Mouse (Mus musculus) embryo, embryonic 10 days (tissue): ENCODE results near the gene Rnaseh1.

ENCODE experiments used
- DNase-seq: peaks from one replicate; pipeline ENCODE4 v3.0.0-alpha.2; 2015; ENCODE audit warnings: low spot score

Gene Rnaseh1

DNA sequence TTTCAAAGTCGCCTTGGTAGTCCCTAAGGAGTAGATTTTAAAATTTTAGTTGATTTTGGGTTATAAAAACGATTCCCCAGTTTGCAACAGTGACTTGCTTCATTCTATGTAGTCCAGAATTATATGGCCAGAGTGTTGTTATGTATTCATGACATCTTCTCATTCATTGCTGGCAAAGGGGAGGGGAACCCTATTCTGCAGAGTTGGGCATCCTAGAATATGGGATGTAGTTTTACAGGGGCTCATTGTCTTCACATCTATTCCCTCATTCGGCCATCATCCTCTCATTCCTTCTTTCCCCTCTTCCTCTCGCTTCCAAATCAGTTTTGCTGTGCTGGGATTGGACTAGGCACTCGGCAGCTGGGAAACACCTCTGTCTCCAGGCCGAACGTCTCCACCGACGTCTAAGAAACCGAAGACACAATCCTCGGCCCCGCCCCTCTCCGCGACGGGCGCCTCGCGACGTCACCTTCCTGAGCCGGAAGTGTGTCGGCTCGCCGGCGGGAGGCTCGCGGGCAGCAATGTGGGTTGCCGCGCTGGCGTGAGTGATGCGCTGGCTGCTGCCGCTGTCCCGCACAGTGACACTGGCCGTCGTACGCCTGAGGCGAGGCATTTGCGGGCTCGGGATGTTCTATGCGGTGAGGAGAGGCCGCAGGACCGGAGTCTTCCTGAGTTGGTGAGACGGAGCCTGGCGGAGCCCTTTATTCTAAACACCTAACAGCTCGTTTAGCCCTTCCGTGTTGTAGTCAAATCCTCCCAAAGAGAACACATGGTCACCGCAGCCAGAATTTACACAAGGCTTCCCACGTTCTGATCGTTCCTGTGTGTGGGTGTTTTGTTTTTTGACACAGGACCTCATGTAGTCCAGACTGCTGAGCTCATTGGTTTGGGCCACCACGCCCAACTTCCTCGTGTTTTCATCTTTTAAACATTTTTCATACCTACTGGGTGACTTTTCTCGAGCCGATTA is at the start of gene Rnaseh1:
TSS of gene Rnaseh1 (plus strand) at position 462 of the 970 bp plus-strand sequence.
- DNase-seq: peak; percentile 95

- DNase-seq: no peak
Observed at GRCm38 (mm10) chr12:28602259-28602658, 47.1 kb upstream of the Rnaseh1 start.

- DNase-seq: no peak
Observed at GRCm38 (mm10) chr12:28603494-28603893, 45.9 kb upstream of the Rnaseh1 start.

DNA sequence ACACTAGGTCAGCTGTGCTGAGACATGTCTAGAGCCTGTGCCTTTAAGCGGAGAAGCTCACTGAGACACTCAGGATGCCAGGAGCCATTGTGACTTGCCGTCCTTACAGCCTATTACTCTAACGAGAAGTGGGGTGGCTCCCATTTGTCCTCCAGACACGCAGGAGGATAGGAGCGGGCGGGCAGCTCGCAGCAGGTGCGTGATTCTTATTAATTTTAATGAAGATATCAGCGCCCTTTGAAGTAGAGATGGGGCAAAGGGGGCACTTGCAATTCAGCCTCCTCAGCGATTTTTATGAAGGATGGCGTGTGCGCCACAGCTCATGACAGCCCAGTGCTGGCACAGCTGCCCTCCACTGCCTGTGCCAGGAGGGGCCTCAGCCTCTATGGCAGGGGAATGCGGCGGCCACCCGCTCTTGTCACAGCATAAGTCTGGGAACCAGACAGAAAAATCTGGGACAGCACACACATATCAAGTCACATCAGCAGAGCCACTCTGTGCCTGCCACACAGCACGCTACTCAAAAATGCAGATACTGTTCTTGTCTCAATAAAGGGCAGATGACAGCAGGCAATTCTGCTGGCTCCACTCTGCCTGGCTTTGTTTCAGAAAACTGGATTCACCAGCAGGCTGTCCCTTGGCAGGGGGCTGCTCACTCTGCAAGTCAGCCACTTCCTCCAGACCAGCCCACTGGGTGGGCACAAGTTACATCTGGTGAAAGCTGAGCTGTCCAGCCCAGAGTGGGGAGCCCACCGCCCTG is 41.7 kb upstream of the Rnaseh1 start:
- DNase-seq: no peak

DNA sequence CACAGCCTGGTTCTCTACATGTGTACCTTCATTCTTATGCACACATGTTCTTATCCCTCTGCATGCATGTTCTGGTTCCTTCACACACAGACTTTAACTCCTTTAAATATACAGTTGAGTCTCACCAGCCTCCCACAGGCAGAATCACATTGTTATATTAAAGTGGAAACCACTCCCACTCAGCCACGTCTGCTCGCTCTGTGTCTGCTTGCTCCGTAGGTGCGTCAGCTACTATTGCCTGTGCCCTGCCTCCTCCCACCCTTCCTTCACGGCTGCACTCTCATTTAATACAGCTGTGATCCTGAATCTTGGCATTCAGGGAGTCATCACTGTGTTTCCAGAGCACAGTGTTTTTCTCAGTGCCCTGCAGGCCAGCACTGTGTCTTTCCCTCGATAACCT is 37.0 kb upstream of the Rnaseh1 start:
- no peak for DNase-seq

DNA sequence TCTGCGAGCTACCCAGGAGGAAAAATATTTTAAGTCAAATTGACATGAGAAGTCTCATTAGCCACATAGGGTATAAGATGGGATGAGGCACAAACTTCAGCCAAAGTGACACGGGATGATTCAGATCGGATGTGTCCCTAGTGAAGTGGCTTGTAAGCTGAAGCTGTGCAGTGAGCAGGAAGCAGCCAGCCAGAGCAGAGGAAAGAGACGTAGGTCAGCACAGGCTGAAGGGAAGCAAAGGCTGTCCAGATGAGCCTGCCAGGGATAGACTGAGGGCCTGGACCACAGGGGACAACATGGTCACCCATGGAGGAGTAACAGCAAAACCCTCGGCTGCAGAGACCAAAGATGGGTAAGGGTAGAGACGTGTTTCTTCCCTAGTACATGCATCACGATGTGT is 35.0 kb upstream of the Rnaseh1 start:
- no peak for DNase-seq

- no peak for DNase-seq
Observed at GRCm38 (mm10) chr12:28617297-28617696, 32.1 kb upstream of the Rnaseh1 start.

DNA sequence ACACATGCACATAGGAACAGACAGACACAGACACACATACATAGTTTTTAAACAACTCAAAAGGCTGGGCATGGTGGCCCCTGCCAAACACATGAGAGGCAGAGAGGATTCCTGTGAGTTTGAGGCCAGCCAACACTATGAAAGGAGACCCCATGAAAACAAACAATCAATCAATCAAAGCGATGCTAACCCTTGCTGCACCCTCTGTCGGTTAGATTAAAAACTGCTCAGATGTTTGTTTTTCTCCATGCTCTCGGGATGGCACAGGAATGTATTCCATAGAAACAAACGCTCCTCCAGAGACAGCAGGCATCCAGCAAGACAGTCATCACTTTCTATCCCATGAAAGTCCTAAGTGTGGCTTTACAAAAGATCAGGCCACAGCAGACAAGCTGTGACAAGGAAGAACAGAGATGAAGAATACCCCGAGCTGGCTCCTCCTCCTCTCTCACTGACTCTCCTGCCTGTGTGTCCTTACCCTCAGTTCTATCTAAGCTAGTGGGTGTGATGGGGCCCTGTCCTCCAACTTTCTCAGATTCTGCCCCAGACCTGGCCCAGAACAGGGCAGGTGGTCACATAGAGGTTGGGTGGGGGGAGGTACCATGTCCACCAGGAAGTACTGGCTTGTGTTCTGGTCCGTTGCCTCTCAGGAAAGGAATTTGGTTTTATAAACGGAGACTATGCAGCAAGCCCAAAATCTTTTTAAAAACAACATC is 27.8 kb upstream of the Rnaseh1 start:
- DNase-seq: peak; percentile 16

GRCm38 (mm10) chr12:28622167-28622532 is 27.3 kb upstream of the Rnaseh1 start:
- no peak for DNase-seq

DNA sequence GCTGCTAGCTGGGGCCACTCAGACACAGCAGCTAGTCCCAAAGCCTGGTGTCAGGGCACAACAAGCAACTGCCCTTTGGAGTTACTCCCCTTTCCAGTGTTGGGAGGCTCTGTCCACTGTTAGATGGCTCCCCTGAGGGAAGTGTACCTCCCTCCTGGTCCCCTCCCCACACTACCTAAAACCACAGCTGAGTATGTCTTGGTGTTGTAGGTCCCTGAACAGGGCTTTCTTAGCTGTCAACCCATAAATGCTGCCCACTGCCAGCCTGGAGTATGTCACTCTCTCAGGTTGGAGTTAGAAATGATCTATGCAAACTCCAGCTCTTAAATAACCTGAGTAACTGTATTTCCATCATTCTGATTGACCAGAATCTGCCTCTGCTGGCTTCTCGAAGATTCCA is 26.8 kb upstream of the Rnaseh1 start:
- DNase-seq: no peak

DNA sequence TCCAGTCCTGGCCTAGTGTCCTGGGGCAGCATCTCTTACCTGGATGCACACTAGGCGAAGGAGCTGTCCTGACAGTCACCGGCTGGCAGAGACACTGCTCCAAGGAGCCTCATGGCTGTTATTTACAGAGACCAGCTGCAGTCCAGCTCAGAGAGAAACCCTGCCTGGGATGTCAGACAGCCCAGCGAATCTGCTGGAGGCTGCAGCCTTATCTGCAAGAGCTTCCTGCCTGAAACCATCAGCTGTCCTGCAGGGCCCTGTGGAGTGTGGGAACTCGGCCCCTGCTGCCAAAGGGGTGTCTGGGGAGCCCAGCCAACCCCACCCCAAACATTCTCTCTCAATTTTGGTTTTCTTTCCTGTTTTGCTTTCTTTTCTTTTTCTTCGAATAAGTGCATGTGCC is 26.2 kb upstream of the Rnaseh1 start, which contains the start of gene Colec11:
TSS of gene Colec11 (minus strand) at position 183 of the 400 bp plus-strand sequence.
- DNase-seq: no peak

- DNase-seq: no peak
Observed at GRCm38 (mm10) chr12:28624251-28624650, 25.2 kb upstream of the Rnaseh1 start.

- DNase-seq: no peak
Observed at GRCm38 (mm10) chr12:28625407-28625806, 24.0 kb upstream of the Rnaseh1 start.

GRCm38 (mm10) chr12:28627092-28627491 is 22.3 kb upstream of the Rnaseh1 start:
- no peak for DNase-seq

DNA sequence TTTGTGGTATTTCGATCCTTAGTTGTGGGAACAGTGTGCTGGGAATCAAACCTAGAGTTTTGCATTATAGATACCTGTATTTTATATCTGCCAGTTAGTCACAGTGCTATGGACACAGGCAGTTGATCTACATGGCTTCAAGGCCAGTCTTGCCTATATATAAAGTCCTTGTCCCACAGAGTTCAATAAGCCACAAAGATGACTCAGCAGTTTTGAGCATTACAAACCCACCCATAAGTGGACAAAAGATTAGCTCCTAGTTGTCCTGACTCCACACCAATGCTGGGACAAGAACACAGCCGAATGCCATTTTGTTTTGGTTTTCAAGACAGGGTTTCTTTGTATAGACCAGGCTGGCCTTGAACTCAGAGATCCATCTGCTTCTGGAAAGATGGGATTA is 21.0 kb upstream of the Rnaseh1 start:
- DNase-seq: peak; percentile 28

DNA sequence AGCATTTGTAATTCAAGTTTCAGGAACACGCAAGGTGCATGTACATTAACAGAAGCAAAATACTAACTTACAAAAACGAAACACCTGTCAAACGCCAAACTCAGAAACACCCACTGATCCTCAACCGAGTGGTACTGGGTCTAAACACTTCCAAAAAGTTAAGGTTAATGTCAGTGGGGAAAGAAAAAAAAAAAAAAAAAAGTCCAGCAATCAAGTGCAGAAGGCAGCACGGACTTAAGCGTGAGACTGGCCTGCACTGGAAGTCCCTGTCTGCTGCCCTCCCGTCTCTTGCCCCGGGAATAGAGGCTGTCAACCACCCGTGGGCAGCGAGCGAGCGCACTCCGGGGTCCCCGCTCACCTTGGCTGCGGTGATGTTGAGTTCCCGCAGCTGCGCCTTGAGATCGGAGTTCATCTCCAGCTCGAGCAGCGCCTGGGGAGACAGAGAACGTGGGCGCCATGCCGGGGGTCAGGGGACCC is 14.3 kb upstream of the Rnaseh1 start:
- DNase-seq: peak; percentile 8

DNA sequence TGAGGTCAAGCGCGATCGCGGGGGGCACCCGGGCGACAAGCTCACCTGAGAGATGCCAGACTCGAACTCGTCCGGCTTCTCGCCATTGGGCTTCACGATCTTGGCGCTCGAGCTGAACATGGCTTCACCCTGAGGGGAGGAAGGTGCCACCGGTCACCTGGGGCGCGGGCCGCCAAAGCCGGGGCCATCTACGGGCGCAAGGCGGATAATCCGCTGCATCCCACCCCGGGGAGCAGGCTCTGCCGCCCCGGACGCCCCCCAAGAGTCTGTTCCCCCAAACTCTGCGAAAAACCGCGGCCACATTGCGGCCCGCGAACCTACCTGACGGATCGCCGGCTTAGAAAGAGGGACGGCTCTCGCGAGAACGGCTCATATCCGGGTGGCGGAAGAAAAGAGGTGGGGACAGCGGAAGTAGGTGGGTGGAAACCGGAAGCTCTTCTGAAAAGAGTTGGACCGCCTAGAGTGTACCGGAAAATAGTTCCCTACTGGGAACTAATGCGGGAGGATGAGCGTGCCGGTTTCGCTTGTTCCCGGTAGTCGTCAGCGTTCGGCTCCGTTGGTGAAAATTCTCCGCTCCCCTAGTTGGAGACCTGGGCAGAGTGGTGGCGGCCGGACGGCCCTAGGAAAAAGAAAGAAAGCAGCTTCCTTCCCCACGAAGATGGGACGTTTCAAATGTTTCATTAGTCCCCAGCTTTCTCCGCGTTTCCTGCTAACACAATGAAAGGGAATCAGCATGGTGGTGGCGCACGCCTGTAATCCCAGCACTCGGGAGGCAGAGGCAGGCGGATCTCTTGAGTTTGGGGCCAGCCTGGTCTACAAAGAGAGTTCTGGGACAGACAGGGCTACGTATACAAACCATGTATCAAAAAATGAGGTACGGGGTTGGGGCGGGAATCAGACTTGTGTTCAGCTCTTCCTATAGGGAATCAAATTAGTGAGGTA is 13.6 kb upstream of the Rnaseh1 start, which contains the start of gene Rps7:
TSS of gene Rps7 (minus strand) at position 419 of the 942 bp plus-strand sequence.
- DNase-seq: peak; percentile 92

DNA sequence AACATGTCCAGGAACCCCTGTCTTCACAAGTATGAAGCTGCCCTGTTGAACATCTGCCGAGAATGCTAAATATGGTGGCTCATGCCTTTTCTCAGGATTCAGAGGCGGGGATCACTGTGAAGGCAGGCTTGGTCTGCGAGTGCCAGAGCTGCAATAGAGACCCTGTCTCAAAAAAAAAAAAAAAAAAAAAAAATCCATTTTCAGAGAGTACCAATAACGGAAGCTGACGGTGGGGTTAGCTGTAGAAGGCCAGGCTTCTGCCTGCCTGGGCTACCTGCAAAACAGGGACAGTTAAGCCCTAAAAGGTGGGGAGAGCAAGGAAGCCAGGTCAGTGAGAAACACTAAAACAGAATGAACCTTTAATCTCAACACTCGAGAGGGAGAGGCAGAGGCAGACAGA is 12.9 kb upstream of the Rnaseh1 start:
- no peak for DNase-seq

DNA sequence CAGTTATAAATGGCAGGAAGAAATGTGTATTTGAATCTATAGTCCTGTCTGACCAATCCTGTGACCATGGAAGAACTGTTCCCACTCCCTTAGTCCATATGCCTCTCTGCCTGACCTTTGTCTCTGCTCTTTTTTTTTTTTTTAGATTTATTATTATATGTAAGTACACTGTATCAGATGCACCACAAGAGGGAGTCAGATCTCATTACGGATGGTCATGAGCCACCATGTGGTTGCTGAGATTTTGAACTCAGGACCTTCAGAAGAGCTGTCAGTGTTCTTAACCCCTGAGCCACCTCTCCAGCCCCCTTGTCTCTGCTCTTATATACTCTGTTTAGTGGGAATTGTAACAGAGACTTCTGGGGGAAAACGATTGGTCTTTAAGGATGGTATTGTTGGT is 10.6 kb upstream of the Rnaseh1 start:
- DNase-seq: peak; percentile 26

DNA sequence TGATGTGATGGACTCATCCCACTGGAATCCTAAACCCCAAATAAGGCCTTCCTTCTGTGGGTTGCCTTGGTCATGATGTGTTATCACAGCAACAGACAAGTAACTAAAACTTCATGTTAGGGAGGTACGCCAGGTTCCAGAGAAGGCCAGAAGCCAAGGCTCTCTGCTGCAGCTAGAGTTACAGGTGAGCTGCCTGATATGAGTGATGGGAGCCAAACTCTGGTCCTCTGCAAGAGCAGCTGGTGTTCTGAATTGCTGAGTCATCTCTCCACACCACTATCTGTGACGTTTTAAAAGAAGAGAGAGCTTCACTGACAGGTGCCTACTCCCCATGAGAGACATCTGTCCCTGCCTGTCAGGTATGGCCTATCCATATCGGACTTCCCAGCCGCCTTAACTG is 13.2 kb downstream of the Rnaseh1 start:
- DNase-seq: no peak

DNA sequence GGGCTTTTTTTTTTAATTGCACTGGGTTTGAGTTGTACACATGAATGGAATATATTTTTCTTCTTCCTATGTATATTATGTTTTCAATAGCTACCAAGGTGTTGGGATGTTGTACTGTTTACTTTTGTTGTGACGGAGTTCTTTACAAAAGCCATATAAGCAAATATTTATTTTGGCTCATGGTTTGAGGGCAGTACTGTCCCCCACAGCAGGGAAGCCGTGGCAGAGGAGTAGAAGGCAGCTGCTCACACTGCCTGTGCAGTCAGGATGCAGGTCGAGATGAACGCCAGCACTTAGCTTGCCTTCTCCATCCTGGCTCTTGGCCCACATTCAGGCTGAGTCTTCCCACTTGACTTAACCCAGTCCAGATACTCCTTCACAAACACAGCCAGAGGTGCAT is 17.3 kb downstream of the Rnaseh1 start:
- no peak for DNase-seq
